Mouse (Mus musculus) left cerebral cortex, adult 2 months (tissue): Measurements from ENCODE around the gene Fam183b. TPM values are rescaled to one million over a fixed set of nuclear protein-coding genes. Genes with fewer than 3 reads are reported as not detected.
"Not testable (repeated sequence)": the region's sequence is repeated elsewhere in the genome, so short reads cannot be mapped to it uniquely, and the experiment has no call there.

Experiments used
- DNase-seq, 2 experiments: peaks; one replicate each; pipeline ENCODE4 v3.0.0; 2021 to 2022; ENCODE audit warnings: low spot score in 2 of 2, mixed read lengths in 1 of 2; ENCODE audit errors: extremely low spot score in 1 of 2
- H3K27ac ChIP-seq: fragments of 200-600 bp; 2 replicates; pipeline ENCODE4 v1.8.1; 2022
- H3K4me3 ChIP-seq: fragments of 200-600 bp; 2 replicates; pipeline ENCODE4 v1.8.1; 2022
- CTCF ChIP-seq: fragments of 200-600 bp; IDR thresholded peaks from 2 replicates; pipeline ENCODE4 v1.8.1; 2022; ENCODE audit warnings: antibody characterized with exemption, mild to moderate bottlenecking, moderate library complexity
- intact Hi-C: fragments of 180-260 bp; cut with DNase I; formaldehyde crosslinking; loops from one replicate; pipeline ENCODE4 v1.15.1; 2025
- total RNA-seq, 2 experiments: library from RNA; stranded (reverse); gene quantifications; 2 replicates each; pipeline ENCODE4 v1.2.3; 2021

The Fam183b gene
- total RNA-seq, 2 experiments from 2014 or later = 1.4 to 3.5 TPM

GRCm38 (mm10) chr11:58803871-58804270 lies 2.1 kb upstream of the Fam183b start:
- Histone ChIP-seq H3K4me3 (no peak overlapping the region), H3K27ac (no peak overlapping the region)
- DNase-seq = no peak
- no peak for TF ChIP-seq CTCF
- intact Hi-C loops = no loop called here

- DNase-seq = no peak
- Histone ChIP-seq H3K4me3 (no peak overlapping the region), H3K27ac (no peak overlapping the region)
- TF ChIP-seq CTCF = no peak
- intact Hi-C loops = no loop called here
These were observed 2.0 kb downstream of the Fam183b start for GRCm38 (mm10) chr11:58799747-58800146.

GRCm38 (mm10) chr11:58796850-58797249 lies 4.9 kb downstream of the Fam183b start:
- intact Hi-C loops = no loop called here
- H3K27ac ChIP-seq = no peak overlapping the region
- TF ChIP-seq CTCF = no peak
- DNase-seq = peak; percentile 66
- H3K4me3 ChIP-seq = no peak overlapping the region

- intact Hi-C loops = no loop called here
- H3K4me3 ChIP-seq = no peak overlapping the region
- DNase-seq = no peak
- TF ChIP-seq CTCF = no peak; the same call in 1 of the 2 replicates
- H3K27ac ChIP-seq = no peak overlapping the region
These were observed 5.9 kb downstream of the Fam183b start for GRCm38 (mm10) chr11:58795856-58796255.

- peak in 1 of 2 experiments; percentile 6 for DNase-seq
- H3K4me3 ChIP-seq = no peak overlapping the region
- intact Hi-C loops = no loop called here
- no peak overlapping the region for H3K27ac ChIP-seq
- TF ChIP-seq CTCF = no peak
These were observed 11.1 kb downstream of the Fam183b start for GRCm38 (mm10) chr11:58790646-58791045.

- no peak overlapping the region for H3K27ac ChIP-seq
- no peak overlapping the region for H3K4me3 ChIP-seq
- intact Hi-C loops = no loop called here
- TF ChIP-seq CTCF = no peak
- no peak for DNase-seq
These were observed 11.7 kb downstream of the Fam183b start for GRCm38 (mm10) chr11:58790053-58790452.

- TF ChIP-seq CTCF = no peak
- no peak overlapping the region for H3K27ac ChIP-seq
- intact Hi-C loops = no loop called here
- no peak overlapping the region for H3K4me3 ChIP-seq
- no peak for DNase-seq
These were observed 12.2 kb downstream of the Fam183b start for GRCm38 (mm10) chr11:58789532-58789931.

GRCm38 (mm10) chr11:58788346-58788745 lies 13.4 kb downstream of the Fam183b start:
- intact Hi-C loops = no loop called here
- Histone ChIP-seq H3K4me3 (no peak overlapping the region), H3K27ac (no peak overlapping the region)
- TF ChIP-seq CTCF = no peak
- DNase-seq = no peak

GRCm38 (mm10) chr11:58787651-58788050 lies 14.1 kb downstream of the Fam183b start:
- Histone ChIP-seq H3K27ac (no peak overlapping the region), H3K4me3 (no peak overlapping the region)
- DNase-seq = no peak
- no peak for TF ChIP-seq CTCF
- intact Hi-C loops = no loop called here

GRCm38 (mm10) chr11:58784182-58784581 lies 17.6 kb downstream of the Fam183b start:
- TF ChIP-seq CTCF = no peak
- DNase-seq = no peak
- Histone ChIP-seq H3K4me3 (no peak overlapping the region), H3K27ac (no peak overlapping the region)
- intact Hi-C loops = no loop called here

- no peak for TF ChIP-seq CTCF
- no peak within 1 kb of the TSS for H3K27ac ChIP-seq
- intact Hi-C loops = no loop called here
- DNase-seq = no peak
- H3K4me3 ChIP-seq = no peak within 1 kb of the TSS
These were observed 19.2 kb downstream of the Fam183b start, which contains the start of gene Olfr314 for GRCm38 (mm10) chr11:58782480-58783089. Gene Olfr314 (plus strand): TSS chr11:58782952.

GRCm38 (mm10) chr11:58772888-58773287 lies 28.9 kb downstream of the Fam183b start, which contains the start of gene Olfr315:
Gene Olfr315 (plus strand): TSS chr11:58773188.
- Histone ChIP-seq H3K4me3 (no peak within 1 kb of the TSS), H3K27ac (no peak within 1 kb of the TSS)
- DNase-seq = no peak
- intact Hi-C loops = no loop called here
- no peak for TF ChIP-seq CTCF

- no peak for TF ChIP-seq CTCF
- DNase-seq = no peak
- intact Hi-C loops = no loop called here
These were observed 49.3 kb downstream of the Fam183b start, which contains the start of gene Olfr316 for GRCm38 (mm10) chr11:58752434-58752833. Gene Olfr316 (plus strand): TSS chr11:58752734.

GRCm38 (mm10) chr11:58751096-58751495 lies 50.7 kb downstream of the Fam183b start:
- peak; percentile 38 to 46 for DNase-seq
- intact Hi-C loops, H3K27ac ChIP-seq, H3K4me3 ChIP-seq: not testable (repeated sequence)

More at GRCm38 (mm10) chr11:58752434-58752833, 49.3 kb downstream of the Fam183b start, which contains the start of gene Olfr316:
- no peak within 1 kb of the TSS for H3K27ac ChIP-seq
- H3K4me3 ChIP-seq = no peak within 1 kb of the TSS
